In the genomic region with DNA sequence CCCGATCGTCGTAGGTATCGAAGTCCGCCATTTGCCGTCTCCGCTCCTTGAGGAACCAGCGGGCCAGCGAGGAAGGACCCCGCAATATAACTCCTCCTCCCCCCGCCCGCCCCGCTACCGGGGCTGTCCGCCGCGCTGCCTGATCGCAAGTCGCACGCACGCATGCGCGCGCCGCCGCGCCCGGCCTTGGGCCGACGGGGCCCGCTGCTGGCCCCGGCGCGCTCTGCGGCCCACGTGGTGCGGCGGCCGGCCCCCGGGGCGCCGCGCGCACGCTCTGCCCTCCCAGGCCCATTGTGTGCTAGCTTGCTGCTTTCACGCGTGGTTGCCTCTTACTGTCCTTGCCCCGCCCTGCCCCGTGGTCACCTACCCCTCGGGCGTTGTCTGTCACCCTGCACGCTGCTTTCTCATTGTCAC, we compare ENCODE assay signal across 8 mouse cellular contexts. TPM values are rescaled to one million over a fixed set of nuclear protein-coding genes. Genes with fewer than 3 reads are reported as not detected.
DNase-seq lines count a peak whose midpoint lies in the region; ATAC-seq and TF ChIP-seq lines count a peak whose summit lies in the region.

A gene (minus strand): TSS at position 222 of the 414 bp plus-strand sequence.

- H3K27ac ChIP-seq in bone marrow, adult 2 months (ENCODE audit: control insufficient read depth, insufficient read depth, low read depth, low read length, poor library complexity) = peak within 1 kb of the TSS; percentile 97
- peak within 1 kb of the TSS; percentile 96 for H3K27ac ChIP-seq in embryonic facial prominence, embryonic 15.5 days (replicated peaks)
- H3K27ac ChIP-seq in limb, embryonic 14.5 days (replicated peaks; ENCODE audit: low read depth, low read length) = peak within 1 kb of the TSS; percentile 93
- peak within 1 kb of the TSS; percentile 97 for H3K27ac ChIP-seq in midbrain, postnatal 0 days (ENCODE audit: low read depth, low read length)

- H3K36me3 ChIP-seq in embryonic facial prominence, embryonic 15.5 days = peaks cover 20% of the 10 kb centered on the region
- peaks cover 21% of the 10 kb centered on the region for H3K36me3 ChIP-seq in limb, embryonic 14.5 days (ENCODE audit: control insufficient read depth, insufficient read depth, low read length)
- H3K36me3 ChIP-seq in midbrain, postnatal 0 days (ENCODE audit: insufficient read depth, low read length) = peaks cover 5% of the 10 kb centered on the region; the same call in 1 of the 2 replicates

- peak; percentile 93 for TF ChIP-seq POLR2A in bone marrow, adult 2 months (IDR thresholded peaks at IDR 0.05; ENCODE audit: borderline replicate concordance, control insufficient read depth, low read depth, low read length)
- peak; percentile 82; the same call in 1 of the 2 replicates for TF ChIP-seq POLR2A in limb, embryonic 14.5 days (IDR thresholded peaks at IDR 0.05; ENCODE audit: borderline replicate concordance, extremely low read depth, insufficient read depth, insufficient read length)

- peak within 1 kb of the TSS; percentile 67 for H3K4me2 ChIP-seq in embryonic facial prominence, embryonic 15.5 days (replicated peaks)
- H3K4me2 ChIP-seq in limb, embryonic 14.5 days (replicated peaks; ENCODE audit: low read depth, low read length, severe bottlenecking) = peak within 1 kb of the TSS; percentile 81
- peak within 1 kb of the TSS; percentile 59 for H3K4me2 ChIP-seq in midbrain, postnatal 0 days (ENCODE audit: low read depth, low read length, poor library complexity, severe bottlenecking)

- peak within 1 kb of the TSS; percentile 94 for H3K9ac ChIP-seq in embryonic facial prominence, embryonic 15.5 days
- H3K9ac ChIP-seq in limb, embryonic 14.5 days (ENCODE audit: low read depth, low read length, severe bottlenecking) = peak within 1 kb of the TSS; percentile 99
- peak within 1 kb of the TSS; percentile 98 for H3K9ac ChIP-seq in midbrain, postnatal 0 days (replicated peaks; ENCODE audit: low read length, poor library complexity, severe bottlenecking)

- no peaks in the 10 kb centered on the region for H3K27me3 ChIP-seq in embryonic facial prominence, embryonic 15.5 days
- H3K27me3 ChIP-seq in limb, embryonic 14.5 days (ENCODE audit: control insufficient read depth, insufficient read depth, low read length) = no peaks in the 10 kb centered on the region
- H3K27me3 ChIP-seq in midbrain, postnatal 0 days (ENCODE audit: insufficient read depth, low read length) = no peaks in the 10 kb centered on the region

- H3K9me3 ChIP-seq in embryonic facial prominence, embryonic 15.5 days (replicated peaks) = no peaks in the 10 kb centered on the region
- H3K9me3 ChIP-seq in limb, embryonic 14.5 days (ENCODE audit: control insufficient read depth, low read length) = no peaks in the 10 kb centered on the region
- no peaks in the 10 kb centered on the region for H3K9me3 ChIP-seq in midbrain, postnatal 0 days (ENCODE audit: low read length)

- peak; percentile 95 for DNase-seq in 416B (ENCODE audit: low read depth)
- DNase-seq in heart, adult 8-10 months (ENCODE audit: low spot score) = peak; percentile 95
- DNase-seq in kidney, adult 9 months = peak; percentile 98
- peak; percentile 94 for DNase-seq in limb, embryonic 14.5 days (ENCODE audit: low spot score)
- DNase-seq in midbrain, postnatal 0 days (ENCODE audit: low spot score) = peak; percentile 97
- DNase-seq in spleen, postnatal 14 days (ENCODE audit: low spot score in 2 of 2) = peak; percentile 97 to 98

- H3K4me1 ChIP-seq in bone marrow, adult 2 months (ENCODE audit: control insufficient read depth, insufficient read depth, low read length) = no peaks in the 10 kb centered on the region
- H3K4me1 ChIP-seq in embryonic facial prominence, embryonic 15.5 days = peaks cover 8% of the 10 kb centered on the region
- H3K4me1 ChIP-seq in limb, embryonic 14.5 days (ENCODE audit: control insufficient read depth, insufficient read depth, low read length) = peaks cover 14% of the 10 kb centered on the region
- peaks cover 6% of the 10 kb centered on the region; the same call in 1 of the 2 replicates for H3K4me1 ChIP-seq in midbrain, postnatal 0 days (ENCODE audit: insufficient read depth, low read length)

- 2% methylated on average over 52 of the region's 52 CpGs for WGBS in bone marrow, adult 2 months
- under 1% methylated on average over 52 of the region's 52 CpGs for WGBS in embryonic facial prominence, embryonic 15.5 days
- 1% methylated on average over 25 of the region's 52 CpGs for WGBS in limb, embryonic 14.5 days
- 0% methylated on average over 49 of the region's 52 CpGs for WGBS in midbrain, postnatal 0 days

- peak; percentile 12; the same call in 1 of the 2 replicates for TF ChIP-seq CTCF in bone marrow, adult 2 months (IDR thresholded peaks at IDR 0.05; ENCODE audit: control insufficient read depth, insufficient read depth, low read length)
- TF ChIP-seq CTCF in midbrain, postnatal 0 days (IDR thresholded peaks at IDR 0.05) = no peak

- peak within 1 kb of the TSS; percentile 92 for H3K4me3 ChIP-seq in bone marrow, adult 2 months (replicated peaks; ENCODE audit: control insufficient read depth, low read depth, low read length)
- peak within 1 kb of the TSS; percentile 95 for H3K4me3 ChIP-seq in embryonic facial prominence, embryonic 15.5 days (replicated peaks)
- peak within 1 kb of the TSS; percentile 99 for H3K4me3 ChIP-seq in limb, embryonic 14.5 days (replicated peaks; ENCODE audit: low read length)
- H3K4me3 ChIP-seq in midbrain, postnatal 0 days (ENCODE audit: low read depth, low read length) = peak within 1 kb of the TSS; percentile 99

- peak; percentile 92 for ATAC-seq in embryonic facial prominence, embryonic 15.5 days (ENCODE audit: insufficient number of reproducible peaks, low FRiP score, low TSS enrichment, low read depth)
- peak; percentile 95 for ATAC-seq in limb, embryonic 14.5 days (ENCODE audit: low FRiP score, low read depth)
- peak; percentile 92 for ATAC-seq in midbrain, postnatal 0 days (ENCODE audit: low FRiP score)

RNA-seq across cellular contexts. Expression of the gene that starts here (rescaled TPM):
- polyA plus RNA-seq in bone marrow, adult 2 months (2011; ENCODE audit: insufficient read depth, insufficient read length, low replicate concordance, missing spikeins) = 90.3 and 101 TPM in 2 replicates
- polyA plus RNA-seq in embryonic facial prominence, embryonic 15.5 days (2015; fragmentation: Nextera tagmentation; extraction: Ambion mirVana) = 421 and 433 TPM in 2 replicates
- 100 to 1,000 TPM; 124 to 141 (median 129) TPM for total RNA-seq in heart, adult 8-10 months (2022)
- 342 and 403 TPM in 2 replicates for polyA plus RNA-seq in limb, embryonic 14.5 days (2012; rRNA removed)
- 424 and 440 TPM in 2 replicates for polyA plus RNA-seq in limb, embryonic 14.5 days (2014; fragmentation: Nextera tagmentation; extraction: Ambion mirVana)
- 424 and 435 TPM in 2 replicates for total RNA-seq in midbrain, postnatal 0 days (2014; rRNA removed)
- 302 and 311 TPM in 2 replicates for polyA plus RNA-seq in midbrain, postnatal 0 days (2015; fragmentation: Nextera tagmentation; extraction: Ambion mirVana)

Comparison
In these comparisons a context has a peak if more than half of its experiments do, and no peak if none do; other contexts are left out.
1. Peak in every context shown above with its lines: DNase-seq, ATAC-seq, H3K4me3 ChIP-seq and H3K27ac ChIP-seq.